Mouse (Mus musculus) yolk sac, embryonic 10.5 days (tissue): ENCODE data around the gene Nfkbia.

Experiments used
- DNase-seq: peaks from one replicate; pipeline ENCODE4 v3.0.0-alpha.2; 2017; ENCODE audit warnings: low spot score

Gene Nfkbia

DNA sequence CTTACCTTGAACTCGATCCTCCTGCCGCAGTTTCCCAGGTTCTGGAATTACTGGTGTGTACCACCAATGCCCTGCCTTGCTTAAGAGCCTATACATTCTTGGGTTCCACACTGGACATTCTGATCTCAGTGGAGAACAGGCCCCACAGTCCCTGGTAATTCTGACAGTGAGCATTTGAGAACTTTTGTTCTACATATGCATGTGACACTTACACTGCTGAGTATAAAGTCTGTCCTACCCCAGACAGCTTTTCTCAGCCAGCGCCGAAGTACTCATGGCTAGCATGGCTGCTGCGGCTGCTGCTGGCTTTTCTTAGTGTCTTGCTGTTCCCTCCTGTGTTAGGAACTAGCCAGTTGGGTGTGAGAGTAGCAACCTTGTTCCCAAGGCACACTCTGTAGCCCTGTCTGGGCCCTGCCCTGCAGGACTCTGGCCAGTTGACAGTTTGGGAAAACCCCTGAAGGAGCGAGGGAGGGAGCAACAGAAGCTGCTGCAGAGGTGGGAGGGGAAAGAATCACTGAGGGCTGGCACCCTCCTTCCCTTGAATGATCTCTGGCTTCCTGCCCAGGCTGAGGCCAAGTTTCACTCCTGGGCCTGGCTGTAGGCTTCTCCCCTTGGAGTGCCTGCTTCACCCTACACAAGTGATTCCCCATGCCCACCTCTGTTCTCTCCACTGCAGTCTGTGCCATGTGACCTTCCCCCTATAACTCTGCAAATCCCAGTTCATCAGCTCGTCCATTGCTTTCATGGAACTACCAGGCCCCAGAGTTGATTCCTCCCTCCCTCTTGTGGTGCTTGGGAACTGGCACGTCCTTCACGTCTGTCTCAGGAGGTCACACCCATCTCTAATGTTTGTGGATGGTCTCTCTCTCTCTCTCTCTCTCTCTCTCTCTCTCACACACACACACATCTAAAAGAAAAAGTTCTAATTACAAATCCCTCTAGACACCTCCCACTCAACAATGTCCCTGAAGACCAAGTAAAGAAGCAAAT is 49.3 kb downstream of the Nfkbia start:
- no peak for DNase-seq

DNA sequence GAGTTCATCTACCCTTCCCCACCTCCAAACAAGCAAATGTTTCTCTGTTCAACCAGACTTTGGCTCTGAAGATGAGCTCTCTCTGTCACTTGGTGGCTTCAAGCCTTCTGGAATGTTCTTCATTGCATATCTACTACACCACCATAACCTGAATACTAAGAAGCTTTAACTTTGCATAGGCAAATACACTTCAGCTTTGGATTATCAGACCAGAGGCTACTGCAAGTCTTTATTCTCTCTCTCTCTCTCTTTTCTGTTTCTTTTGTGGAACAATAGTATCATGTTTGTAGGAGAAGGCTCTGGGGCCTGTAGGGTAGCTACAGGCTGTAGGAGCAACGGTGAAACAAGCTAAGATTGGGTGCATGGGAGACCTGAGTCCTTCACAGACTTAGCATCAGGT is 50.2 kb downstream of the Nfkbia start:
- no peak for DNase-seq

DNA sequence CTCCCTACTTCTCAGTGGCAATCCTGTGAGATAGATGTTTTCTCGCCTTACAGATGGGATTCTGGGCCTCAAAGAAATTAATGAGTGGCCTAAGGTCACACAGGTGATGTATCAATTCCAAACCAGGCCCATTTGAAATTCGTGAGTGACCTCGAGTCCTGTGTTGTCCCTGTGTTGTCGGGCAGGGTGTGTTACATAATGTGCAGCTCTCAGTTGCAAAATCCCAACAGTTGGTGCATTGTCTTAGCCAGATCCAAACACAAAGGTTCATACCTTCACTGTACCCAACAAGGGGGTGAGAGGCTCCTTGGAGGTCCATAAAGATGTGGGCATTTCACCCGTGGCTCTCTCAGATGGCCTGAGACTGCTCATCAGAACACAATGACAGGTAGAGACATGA is 52.0 kb downstream of the Nfkbia start:
- no peak for DNase-seq
